Mouse (Mus musculus): ENCODE data around the gene Hmgcs2. TPM values are rescaled to one million over a fixed set of nuclear protein-coding genes. Genes with fewer than 3 reads are reported as not detected.

The Hmgcs2 gene
- polyA plus RNA-seq, 1 experiment: not detected

DNA sequence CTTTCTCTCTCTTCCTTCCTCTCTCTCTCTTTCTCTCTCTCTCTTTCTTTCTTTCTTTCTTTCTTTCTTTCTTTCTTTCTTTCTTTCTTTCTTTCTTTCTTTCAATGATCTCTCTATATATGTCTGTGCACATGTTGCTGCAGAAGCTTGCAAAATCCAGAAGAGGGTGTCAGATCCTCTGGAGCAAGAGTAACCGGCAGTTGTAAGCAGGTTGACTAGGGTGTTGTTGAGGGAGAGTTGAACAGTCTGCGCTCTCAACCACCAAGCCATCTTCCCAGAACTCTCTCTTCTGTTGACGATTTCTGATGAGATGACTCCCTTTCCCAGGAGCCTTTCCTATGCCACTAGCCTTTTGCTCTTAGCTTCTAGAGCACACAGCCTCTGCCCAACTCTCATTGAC is 38.2 kb upstream of the Hmgcs2 start:
- H3ac ChIP-seq (ENCODE audit: control insufficient read depth, insufficient read length): no peak overlapping the region
- H3K4me2 ChIP-seq (ENCODE audit: low read depth): no peak overlapping the region
- no peaks in the 10 kb centered on the region for H3K79me2 ChIP-seq (ENCODE audit: control insufficient read depth, insufficient read depth)
- H3K27me3 ChIP-seq (ENCODE audit: control insufficient read depth, insufficient read depth, insufficient read length): peaks cover 11% of the 10 kb centered on the region
- no peak overlapping the region for H3K4me3 ChIP-seq
- no peaks in the 10 kb centered on the region for H3K36me3 ChIP-seq (ENCODE audit: control insufficient read depth, insufficient read depth)
- no peak for TF ChIP-seq USF1 (IDR thresholded peaks at IDR 0.05; ENCODE audit: low read depth)

DNA sequence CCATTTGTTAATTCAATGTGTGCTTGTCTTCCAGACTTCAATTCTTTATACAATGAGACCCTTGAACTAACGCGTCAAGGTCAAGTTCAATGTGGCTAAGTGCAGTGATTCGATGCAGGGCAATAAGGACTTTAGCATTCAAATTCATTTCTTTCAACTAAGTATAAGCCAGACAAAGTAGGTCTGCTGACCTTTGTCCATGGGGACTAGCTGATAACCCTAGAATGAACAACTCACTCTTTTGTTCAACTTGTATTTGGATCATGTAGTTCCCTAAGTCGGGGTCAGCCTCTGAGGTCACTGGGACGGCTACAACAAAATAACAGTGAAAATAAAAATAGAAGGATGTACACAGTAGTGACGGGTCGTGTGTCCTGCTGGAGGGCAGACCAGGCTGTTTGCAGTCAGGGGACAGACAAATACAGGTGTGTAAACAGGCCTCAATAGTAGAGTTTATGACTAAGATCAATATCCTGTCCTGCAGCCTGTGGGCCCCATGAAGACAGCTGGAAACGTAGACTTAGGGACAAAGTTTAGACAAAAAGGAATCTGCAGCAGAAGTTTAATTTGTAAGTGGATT is 37.7 kb upstream of the Hmgcs2 start:
- no peak for TF ChIP-seq E2F4 (IDR thresholded peaks at IDR 0.05; ENCODE audit: insufficient read depth)
- no peak for TF ChIP-seq TCF3 (IDR thresholded peaks at IDR 0.05; ENCODE audit: insufficient read length, low read depth)
- no peak for TF ChIP-seq POLR2AphosphoS2 (IDR thresholded peaks at IDR 0.05; ENCODE audit: insufficient read length, low read depth)
- TF ChIP-seq USF1 (IDR thresholded peaks at IDR 0.05; ENCODE audit: low read depth): no peak
- Histone ChIP-seq H3K36me3 (ENCODE audit: control insufficient read depth, insufficient read depth) (no peaks in the 10 kb centered on the region), H3K4me2 (ENCODE audit: low read depth) (no peak overlapping the region), H3K4me3 (no peak overlapping the region), H3K27me3 (ENCODE audit: control insufficient read depth, insufficient read depth, insufficient read length) (peaks cover 11% of the 10 kb centered on the region), H3ac (ENCODE audit: control insufficient read depth, insufficient read length) (no peak overlapping the region), H3K79me2 (ENCODE audit: control insufficient read depth, insufficient read depth) (no peaks in the 10 kb centered on the region)

DNA sequence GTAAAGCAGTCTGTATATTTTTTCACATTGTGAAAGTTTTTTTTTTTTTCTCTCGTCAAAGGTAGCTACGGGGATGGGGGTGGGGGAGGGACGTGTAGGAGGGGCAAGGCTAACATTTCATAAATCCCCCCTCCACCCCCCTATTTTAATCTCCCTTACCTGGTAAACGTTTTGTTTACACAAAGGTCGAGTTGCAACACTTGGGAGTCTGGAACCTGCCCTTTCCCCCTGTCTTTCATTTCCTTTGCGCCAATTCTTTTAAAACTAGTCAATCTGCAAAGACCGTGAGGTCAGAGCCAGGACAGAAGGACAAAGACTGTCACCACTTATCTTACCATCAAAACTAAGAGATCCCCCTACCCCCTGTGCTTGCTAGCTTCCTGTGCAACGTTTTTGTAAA is 34.3 kb upstream of the Hmgcs2 start:
- Histone ChIP-seq H3K4me3 (no peak overlapping the region), H3K4me2 (ENCODE audit: low read depth) (no peak overlapping the region), H3ac (ENCODE audit: control insufficient read depth, insufficient read length) (no peak overlapping the region), H3K79me2 (ENCODE audit: control insufficient read depth, insufficient read depth) (no peaks in the 10 kb centered on the region), H3K27me3 (ENCODE audit: control insufficient read depth, insufficient read depth, insufficient read length) (peaks cover 9% of the 10 kb centered on the region), H3K36me3 (ENCODE audit: control insufficient read depth, insufficient read depth) (no peaks in the 10 kb centered on the region)
- TF ChIP-seq TCF12 (IDR thresholded peaks at IDR 0.05; ENCODE audit: insufficient read depth, poor library complexity, severe bottlenecking) (no peak), USF1 (IDR thresholded peaks at IDR 0.05; ENCODE audit: low read depth) (no peak), E2F4 (IDR thresholded peaks at IDR 0.05; ENCODE audit: insufficient read depth) (no peak), POLR2AphosphoS2 (IDR thresholded peaks at IDR 0.05; ENCODE audit: insufficient read length, low read depth) (no peak), CEBPB (IDR thresholded peaks at IDR 0.05; ENCODE audit: insufficient read depth, poor library complexity, severe bottlenecking) (no peak), REST (IDR thresholded peaks at IDR 0.05; ENCODE audit: insufficient read depth, insufficient read length) (no peak), TCF3 (IDR thresholded peaks at IDR 0.05; ENCODE audit: insufficient read length, low read depth) (no peak), SRF (IDR thresholded peaks at IDR 0.05; ENCODE audit: control insufficient read depth, insufficient read length, low read depth) (no peak)

DNA sequence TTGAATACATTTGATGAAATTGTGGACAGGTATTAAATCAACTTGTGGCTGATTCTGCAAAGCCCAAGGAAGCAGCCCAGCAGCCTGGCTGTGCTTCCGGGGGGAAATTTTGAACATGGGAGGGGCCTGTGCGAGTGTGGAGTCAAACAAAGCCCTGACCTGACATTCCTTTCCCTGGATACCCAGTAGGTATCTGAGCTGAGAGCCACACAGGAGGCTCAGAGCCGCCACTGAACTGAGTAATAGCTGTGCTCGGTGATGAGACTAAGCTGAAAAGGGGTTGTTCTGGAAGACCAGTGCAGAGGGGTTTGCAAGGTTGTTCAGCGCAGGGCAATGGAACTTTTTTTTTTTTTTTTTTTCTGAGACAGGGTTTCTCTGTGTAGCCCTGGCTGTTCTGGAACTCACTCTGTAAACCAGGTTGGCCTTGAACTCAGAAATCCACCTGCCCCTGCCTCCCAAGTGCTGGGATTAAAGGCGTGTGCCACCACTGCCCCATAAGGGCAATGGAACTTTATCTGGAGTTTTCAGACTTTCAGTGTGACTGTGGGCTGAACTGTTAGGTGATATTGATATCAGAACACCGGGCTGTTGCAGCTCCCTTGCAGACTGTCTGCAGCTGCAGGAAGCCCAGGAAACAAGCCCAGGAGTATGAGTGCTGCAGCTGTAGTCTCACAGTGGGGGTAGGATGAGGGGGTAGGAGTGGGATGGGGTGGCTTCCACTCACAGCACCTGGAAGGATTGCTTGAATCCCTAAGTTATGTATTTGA is 33.1 kb upstream of the Hmgcs2 start:
- Histone ChIP-seq H3ac (ENCODE audit: control insufficient read depth, insufficient read length) (no peak overlapping the region), H3K4me3 (no peak overlapping the region), H3K4me2 (ENCODE audit: low read depth) (no peak overlapping the region), H3K27me3 (ENCODE audit: control insufficient read depth, insufficient read depth, insufficient read length) (no peaks in the 10 kb centered on the region), H3K79me2 (ENCODE audit: control insufficient read depth, insufficient read depth) (no peaks in the 10 kb centered on the region), H3K36me3 (ENCODE audit: control insufficient read depth, insufficient read depth) (no peaks in the 10 kb centered on the region)
- no peak for TF ChIP-seq MAX (IDR thresholded peaks at IDR 0.05; ENCODE audit: low read depth)
- TF ChIP-seq CEBPB (IDR thresholded peaks at IDR 0.05; ENCODE audit: insufficient read depth, poor library complexity, severe bottlenecking): no peak
- TF ChIP-seq MYOD1 (IDR thresholded peaks at IDR 0.05; ENCODE audit: control insufficient read depth in 1 of 3, insufficient read length in 2 of 3, low read depth in 2 of 3): no peak
- no peak for TF ChIP-seq TCF12 (IDR thresholded peaks at IDR 0.05; ENCODE audit: insufficient read depth, poor library complexity, severe bottlenecking)
- no peak for TF ChIP-seq MYOG (IDR thresholded peaks at IDR 0.05; ENCODE audit: control insufficient read depth in 1 of 3, insufficient read depth in 1 of 3, insufficient read length in 2 of 3, low read depth in 2 of 3)
- TF ChIP-seq E2F4 (IDR thresholded peaks at IDR 0.05; ENCODE audit: insufficient read depth): no peak
- no peak for TF ChIP-seq REST (IDR thresholded peaks at IDR 0.05; ENCODE audit: insufficient read depth, insufficient read length)
- no peak for TF ChIP-seq POLR2AphosphoS2 (IDR thresholded peaks at IDR 0.05; ENCODE audit: insufficient read length, low read depth)
- no peak for TF ChIP-seq USF1 (IDR thresholded peaks at IDR 0.05; ENCODE audit: low read depth)
- no peak for TF ChIP-seq POLR2A (IDR thresholded peaks at IDR 0.05; ENCODE audit: insufficient read length, low read depth)
- TF ChIP-seq SRF (IDR thresholded peaks at IDR 0.05; ENCODE audit: control insufficient read depth, insufficient read length, low read depth): no peak
- no peak for TF ChIP-seq TCF3 (IDR thresholded peaks at IDR 0.05; ENCODE audit: insufficient read length, low read depth)

DNA sequence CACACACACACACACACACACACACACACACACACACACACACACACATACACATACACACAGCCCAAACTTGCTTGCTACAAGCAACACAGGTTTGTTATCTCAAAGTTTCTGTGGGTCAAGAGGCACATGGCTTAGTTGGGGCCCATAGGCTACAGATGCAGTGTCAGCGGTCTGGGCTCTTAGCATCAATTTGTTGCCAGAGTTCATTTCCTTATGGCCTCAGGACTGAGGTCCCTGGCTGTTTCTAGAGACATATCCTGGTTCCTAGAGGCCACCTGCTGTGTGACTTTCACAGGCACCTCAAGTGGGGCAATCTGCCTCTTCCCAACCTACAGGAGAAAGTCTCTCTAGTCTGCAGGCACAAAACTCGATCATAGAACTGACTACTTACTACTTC is 30.9 kb upstream of the Hmgcs2 start:
- Histone ChIP-seq H3K4me3 (no peak overlapping the region), H3K79me2 (ENCODE audit: control insufficient read depth, insufficient read depth) (no peaks in the 10 kb centered on the region), H3K36me3 (ENCODE audit: control insufficient read depth, insufficient read depth) (no peaks in the 10 kb centered on the region), H3K27me3 (ENCODE audit: control insufficient read depth, insufficient read depth, insufficient read length) (no peaks in the 10 kb centered on the region), H3ac (ENCODE audit: control insufficient read depth, insufficient read length) (no peak overlapping the region), H3K4me2 (ENCODE audit: low read depth) (no peak overlapping the region)
- TF ChIP-seq CEBPB (IDR thresholded peaks at IDR 0.05; ENCODE audit: insufficient read depth, poor library complexity, severe bottlenecking): no peak
- no peak for TF ChIP-seq MYOG (IDR thresholded peaks at IDR 0.05; ENCODE audit: control insufficient read depth in 1 of 3, insufficient read depth in 1 of 3, insufficient read length in 2 of 3, low read depth in 2 of 3)
- TF ChIP-seq TCF12 (IDR thresholded peaks at IDR 0.05; ENCODE audit: insufficient read depth, poor library complexity, severe bottlenecking): no peak
- TF ChIP-seq USF1 (IDR thresholded peaks at IDR 0.05; ENCODE audit: low read depth): no peak
- no peak for TF ChIP-seq POLR2AphosphoS2 (IDR thresholded peaks at IDR 0.05; ENCODE audit: insufficient read length, low read depth)
- no peak for TF ChIP-seq TCF3 (IDR thresholded peaks at IDR 0.05; ENCODE audit: insufficient read length, low read depth)
- no peak for TF ChIP-seq E2F4 (IDR thresholded peaks at IDR 0.05; ENCODE audit: insufficient read depth)
- TF ChIP-seq SRF (IDR thresholded peaks at IDR 0.05; ENCODE audit: control insufficient read depth, insufficient read length, low read depth): no peak
- TF ChIP-seq MYOD1 (IDR thresholded peaks at IDR 0.05; ENCODE audit: control insufficient read depth in 1 of 3, insufficient read length in 2 of 3, low read depth in 2 of 3): no peak
- no peak for TF ChIP-seq MAX (IDR thresholded peaks at IDR 0.05; ENCODE audit: low read depth)
- no peak for TF ChIP-seq REST (IDR thresholded peaks at IDR 0.05; ENCODE audit: insufficient read depth, insufficient read length)
- TF ChIP-seq POLR2A (IDR thresholded peaks at IDR 0.05; ENCODE audit: insufficient read length, low read depth): no peak

All from myocyte (in vitro differentiated cells).